26 mouse cellular contexts compared by ENCODE assay signal in the genomic region with DNA sequence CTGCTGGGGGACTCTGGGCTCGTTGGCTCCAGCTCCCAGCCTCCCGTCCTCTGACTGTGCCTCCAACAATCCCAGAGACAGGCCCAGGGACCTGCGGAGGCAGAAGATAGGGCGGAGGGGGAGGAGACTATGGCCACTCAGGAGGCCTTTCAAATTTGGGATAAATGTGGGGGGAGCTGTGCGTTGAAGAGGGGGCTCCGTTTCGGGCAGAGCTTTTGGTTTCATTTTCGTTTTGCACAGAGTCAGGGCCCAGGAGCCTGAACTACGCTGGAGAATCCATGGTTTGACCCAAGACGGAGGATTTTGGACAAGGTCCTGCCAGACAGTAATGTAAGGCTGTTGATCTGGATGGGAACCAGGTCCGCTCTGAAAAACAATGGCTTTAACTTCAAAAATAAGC.
"Had no signal": no experiment of that assay in that cellular context is flagged by ENCODE, and none has a peak within 500 bp of the region (broad histone marks: within the 10 kb centered on the region; RNA-seq: fewer than 3 reads in every experiment).

No protein-coding gene starts in this region.

- H3K27me3 ChIP-seq: heart, embryonic 13.5 days; heart, embryonic 15.5 days; hindbrain, embryonic 12.5 days; intestine, embryonic 15.5 days; kidney, embryonic 15.5 days; limb, embryonic 13.5 days; limb, embryonic 15.5 days; liver, embryonic 12.5 days had no signal

- H3K4me2 ChIP-seq: heart, embryonic 11.5 days; heart, embryonic 13.5 days; heart, embryonic 15.5 days; hindbrain, embryonic 12.5 days; hindbrain, embryonic 14.5 days; intestine, embryonic 15.5 days; kidney, embryonic 15.5 days; limb, embryonic 13.5 days; limb, embryonic 15.5 days; liver, embryonic 12.5 days had no signal

- H3K4me1 ChIP-seq: heart, embryonic 13.5 days; heart, embryonic 15.5 days; hindbrain, embryonic 10.5 days; hindbrain, embryonic 12.5 days; intestine, embryonic 15.5 days; kidney, embryonic 15.5 days; limb, embryonic 13.5 days; limb, embryonic 15.5 days; liver, embryonic 12.5 days had no signal

- H3K9me3 ChIP-seq: intestine, embryonic 15.5 days had no signal

- DNase-seq: gastrocnemius, postnatal 14 days; heart, adult 2 months; heart, postnatal 4 days; kidney, adult 2 months; kidney, adult 9 months; kidney, postnatal 14 days; kidney, postnatal 36 days; layer of hippocampus, adult 9-11 months; layer of hippocampus, postnatal 36 days; left cerebral cortex, postnatal 4 days had no signal

- ATAC-seq: hindbrain, embryonic 16.5 days; inflammation-experienced regulatory T-cells, adult 6 months; intestine, embryonic 15.5 days; intestine, postnatal 0 days; liver, embryonic 12.5 days had no signal

- H3K36me3 ChIP-seq: heart, embryonic 13.5 days; heart, embryonic 15.5 days; hindbrain, embryonic 10.5 days; hindbrain, embryonic 12.5 days; intestine, embryonic 15.5 days; kidney, embryonic 15.5 days; limb, embryonic 13.5 days; limb, embryonic 15.5 days; liver, embryonic 12.5 days had no signal

- H3K4me3 ChIP-seq: heart, adult 2 months; heart, embryonic 13.5 days; heart, embryonic 15.5 days; hindbrain, embryonic 10.5 days; hindbrain, embryonic 12.5 days; intestine, embryonic 15.5 days; kidney, embryonic 15.5 days; limb, embryonic 13.5 days; limb, embryonic 15.5 days; liver, embryonic 12.5 days had no signal

- H3K9ac ChIP-seq: heart, embryonic 13.5 days; heart, embryonic 15.5 days; hindbrain, embryonic 12.5 days; hindbrain, embryonic 14.5 days; intestine, embryonic 15.5 days; kidney, embryonic 15.5 days; limb, embryonic 13.5 days; limb, embryonic 15.5 days; liver, embryonic 12.5 days; liver, embryonic 14.5 days had no signal

- H3K27ac ChIP-seq: heart, adult 2 months; heart, embryonic 13.5 days; heart, embryonic 15.5 days; hindbrain, embryonic 10.5 days; hindbrain, embryonic 12.5 days; hindbrain, embryonic 14.5 days; intestine, embryonic 15.5 days; kidney, embryonic 15.5 days; kidney, postnatal 0 days; limb, embryonic 13.5 days; limb, embryonic 15.5 days; liver, embryonic 12.5 days; liver, embryonic 14.5 days had no signal
